ENCODE assay signal across 24 mouse cellular contexts in genomic region chr15:96497646-96498045, GRCm38 (mm10). TPM values are rescaled to one million over a fixed set of nuclear protein-coding genes. Genes with fewer than 3 reads are reported as not detected.
A peak's percentile ranks its signal among the peaks of the same experiment; 100 is the strongest.
DNase-seq lines count a peak whose midpoint lies in the region; ATAC-seq lines count a peak whose summit lies in the region.
"Had no signal": no experiment of that assay in that cellular context is flagged by ENCODE, and none has a peak within 500 bp of the region (broad histone marks: within the 10 kb centered on the region; RNA-seq: fewer than 3 reads in every experiment).

No protein-coding gene starts in this region.

- no peak overlapping the region for H3K4me3 ChIP-seq in hindbrain, embryonic 10.5 days
- H3K4me3 ChIP-seq in embryonic facial prominence, embryonic 10.5 days, result no peak overlapping the region
- H3K4me3 ChIP-seq: embryonic facial prominence, embryonic 15.5 days; gastrocnemius, adult 2 months; heart, embryonic 10.5 days; kidney, embryonic 15.5 days; limb, embryonic 10.5 days; midbrain, embryonic 10.5 days; myocyte; neural tube, embryonic 15.5 days had no signal

- peak; percentile 79 for DNase-seq in 416B (ENCODE audit: low read depth)
- DNase-seq in natural killer cell, adult 2 months (ENCODE audit: low spot score in 2 of 2), result peak; percentile 62 to 63
- DNase-seq in thymus, postnatal 10 days (ENCODE audit: low spot score in 2 of 2), result peak; percentile 47 to 56
- no peak for DNase-seq in left cerebral cortex, postnatal 14 days (ENCODE audit: low spot score in 2 of 2)
- DNase-seq in Muller cell, postnatal 12 days (ENCODE audit: inconsistent ontology term), result no peak
- DNase-seq in hindbrain, embryonic 10.5 days (ENCODE audit: low spot score), result no peak
- DNase-seq in embryonic facial prominence, embryonic 10.5 days (ENCODE audit: low spot score), result no peak
- DNase-seq: adrenal gland, adult 8-10 months; cerebellum, adult 2 months; gastrocnemius, adult 2 months; kidney, postnatal 4 days had no signal

- intact Hi-C loops in left cerebral cortex, postnatal 14 days (cut with DNase I), result no loop called here

- H3K27me3 ChIP-seq in hindbrain, embryonic 10.5 days (ENCODE audit: insufficient read depth, poor library complexity, severe bottlenecking), result no peaks in the 10 kb centered on the region
- no peaks in the 10 kb centered on the region for H3K27me3 ChIP-seq in embryonic facial prominence, embryonic 10.5 days (replicated peaks; ENCODE audit: low read depth, poor library complexity, severe bottlenecking)
- H3K27me3 ChIP-seq: embryonic facial prominence, embryonic 15.5 days; kidney, embryonic 15.5 days; neural tube, embryonic 15.5 days had no signal

- 95% methylated on average over 6 of the region's 7 CpGs for WGBS in hindbrain, embryonic 10.5 days
- WGBS in embryonic facial prominence, embryonic 10.5 days, result 94% methylated on average over 7 of the region's 7 CpGs

- H3K4me1 ChIP-seq in hindbrain, embryonic 10.5 days (replicated peaks), result no peaks in the 10 kb centered on the region
- H3K4me1 ChIP-seq in embryonic facial prominence, embryonic 10.5 days, result no peaks in the 10 kb centered on the region
- H3K4me1 ChIP-seq: embryonic facial prominence, embryonic 15.5 days; heart, embryonic 10.5 days; kidney, embryonic 15.5 days; midbrain, embryonic 10.5 days; neural tube, embryonic 15.5 days had no signal

- no peak overlapping the region for H3K27ac ChIP-seq in hindbrain, embryonic 10.5 days
- no peak overlapping the region for H3K27ac ChIP-seq in embryonic facial prominence, embryonic 10.5 days (replicated peaks)
- H3K27ac ChIP-seq: embryonic facial prominence, embryonic 15.5 days; gastrocnemius, adult 2 months; heart, embryonic 10.5 days; kidney, embryonic 15.5 days; limb, embryonic 10.5 days; midbrain, embryonic 10.5 days; neural tube, embryonic 15.5 days had no signal

- H3K9me3 ChIP-seq in hindbrain, embryonic 10.5 days, result peaks cover 18% of the 10 kb centered on the region
- peaks cover 5% of the 10 kb centered on the region; the same call in 1 of the 2 replicates for H3K9me3 ChIP-seq in embryonic facial prominence, embryonic 10.5 days
- H3K9me3 ChIP-seq: neural tube, embryonic 15.5 days had no signal

- peak; percentile 39 for ATAC-seq in CD4-positive, CD25-positive, alpha-beta regulatory T cell, adult 4 months
- ATAC-seq: forebrain, embryonic 14.5 days; hindbrain, embryonic 16.5 days; intestine, embryonic 16.5 days; lung, postnatal 0 days; midbrain, embryonic 16.5 days had no signal

- no peaks in the 10 kb centered on the region for H3K36me3 ChIP-seq in hindbrain, embryonic 10.5 days
- no peaks in the 10 kb centered on the region for H3K36me3 ChIP-seq in embryonic facial prominence, embryonic 10.5 days (replicated peaks)
- H3K36me3 ChIP-seq: embryonic facial prominence, embryonic 15.5 days; kidney, embryonic 15.5 days; limb, embryonic 10.5 days; midbrain, embryonic 10.5 days; neural tube, embryonic 15.5 days had no signal

RNA-seq across cellular contexts. Expression of gene Scaf11, which starts 37.0 kb away (rescaled TPM):
- 10 to 100 TPM; 42.4 to 45.3 TPM for polyA plus RNA-seq in CD4-positive, CD25-positive, alpha-beta regulatory T cell, adult 4 months (2017; shearing (Covaris generic))
- 10 to 100 TPM; 41.5 to 42.5 TPM for total RNA-seq in left cerebral cortex, postnatal 14 days (2021)
- 66.3 and 94.9 TPM in 2 replicates for polyA plus RNA-seq in hindbrain, embryonic 10.5 days (2016; fragmentation: Nextera tagmentation; extraction: Ambion mirVana)
- polyA plus RNA-seq in embryonic facial prominence, embryonic 10.5 days (2016; fragmentation: Nextera tagmentation; extraction: Ambion mirVana), result 116 and 118 TPM in 2 replicates

Comparison
In these comparisons a context has a peak if more than half of its experiments do, and no peak if none do; other contexts are left out.
1. DNase-seq: peak in 416B (single experiment), natural killer cell, adult 2 months (2 of 2) and thymus, postnatal 10 days (2 of 2); none in left cerebral cortex, postnatal 14 days (0 of 2), Muller cell, postnatal 12 days (single experiment), hindbrain, embryonic 10.5 days (single experiment) and embryonic facial prominence, embryonic 10.5 days (single experiment).